8 mouse cellular contexts compared by ENCODE assay signal in the genomic region with DNA sequence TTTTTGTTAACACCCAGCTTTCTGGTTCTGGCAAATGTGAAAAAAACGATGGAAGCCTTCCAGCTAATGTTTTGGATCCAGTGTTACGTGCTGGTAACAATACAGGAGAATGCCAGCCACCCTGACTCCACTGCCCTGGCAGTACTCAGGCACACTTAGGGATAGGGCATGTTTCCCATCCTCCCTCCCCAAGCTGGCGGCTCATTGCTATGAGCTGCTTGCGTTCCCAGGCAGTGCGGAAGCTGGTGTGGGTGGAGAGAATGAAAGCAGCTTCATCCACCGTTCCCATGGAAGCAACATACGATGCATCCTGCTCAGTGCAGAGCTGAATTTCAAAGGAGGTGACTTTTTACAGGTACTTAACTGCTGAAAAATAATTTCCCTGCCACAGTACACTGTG. TPM values are rescaled to one million over a fixed set of nuclear protein-coding genes. Genes with fewer than 3 reads are reported as not detected.
A peak's percentile ranks its signal among the peaks of the same experiment; 100 is the strongest.
DNase-seq lines count a peak whose midpoint lies in the region; ATAC-seq lines count a peak whose summit lies in the region.
"Had no signal": no experiment of that assay in that cellular context is flagged by ENCODE, and none has a peak within 500 bp of the region (broad histone marks: within the 10 kb centered on the region; RNA-seq: fewer than 3 reads in every experiment).

No protein-coding gene starts in this region.

- H3K9ac ChIP-seq in forebrain, embryonic 13.5 days, result peak overlapping the region; percentile 56
- H3K9ac ChIP-seq in intestine, embryonic 15.5 days, result no peak overlapping the region
- H3K9ac ChIP-seq in midbrain, embryonic 11.5 days (ENCODE audit: low read length), result no peak overlapping the region

- H3K4me1 ChIP-seq in megakaryocyte, embryonic 14.5 days, result peaks cover 61% of the 10 kb centered on the region
- peaks cover 32% of the 10 kb centered on the region for H3K4me1 ChIP-seq in forebrain, embryonic 13.5 days
- 0 out of 2 replicates have a peak, but pooled peaks cover 3% of the 10 kb centered on the region for H3K4me1 ChIP-seq in intestine, embryonic 15.5 days (replicated peaks)
- peaks cover 12% of the 10 kb centered on the region; the same call in 1 of the 2 replicates for H3K4me1 ChIP-seq in midbrain, embryonic 11.5 days (ENCODE audit: control insufficient read depth, insufficient read depth, low read length)

- no peaks in the 10 kb centered on the region for H3K9me3 ChIP-seq in megakaryocyte, embryonic 14.5 days
- no peaks in the 10 kb centered on the region for H3K9me3 ChIP-seq in forebrain, embryonic 13.5 days (replicated peaks)
- H3K9me3 ChIP-seq in intestine, embryonic 15.5 days, result no peaks in the 10 kb centered on the region
- H3K9me3 ChIP-seq in midbrain, embryonic 11.5 days (ENCODE audit: control insufficient read depth, low read length), result no peaks in the 10 kb centered on the region

- no peak for ATAC-seq in megakaryocyte, adult 5-6 weeks (ENCODE audit: poor library complexity, severe bottlenecking)
- peak; percentile 92 for ATAC-seq in forebrain, embryonic 13.5 days
- 0 out of 2 replicates have a peak, but pooled peaks have one; percentile 4 for ATAC-seq in intestine, embryonic 15.5 days
- peak; percentile 75 for ATAC-seq in midbrain, embryonic 11.5 days (ENCODE audit: low FRiP score)
- no peak for ATAC-seq in megakaryocyte progenitor cell, adult 5-6 weeks (replicated peaks; ENCODE audit: poor library complexity)
- ATAC-seq in granulocyte monocyte progenitor cell, adult 5-6 weeks (replicated peaks; ENCODE audit: poor library complexity, severe bottlenecking), result no peak

- H3K4me2 ChIP-seq in forebrain, embryonic 13.5 days, result peak overlapping the region; percentile 48
- H3K4me2 ChIP-seq in intestine, embryonic 15.5 days (replicated peaks), result no peak overlapping the region
- H3K4me2 ChIP-seq in midbrain, embryonic 11.5 days, result peak overlapping the region; percentile 20

- WGBS in forebrain, embryonic 13.5 days, result 9% methylated on average over 7 of the region's 7 CpGs
- WGBS in intestine, embryonic 15.5 days, result 50% methylated on average over 7 of the region's 7 CpGs
- WGBS in midbrain, embryonic 11.5 days, result 27% methylated on average over 7 of the region's 7 CpGs

- no peak for DNase-seq in midbrain, embryonic 11.5 days (ENCODE audit: low spot score, missing footprints)

- peak overlapping the region; percentile 89 for H3K27ac ChIP-seq in forebrain, embryonic 13.5 days
- H3K27ac ChIP-seq in intestine, embryonic 15.5 days, result no peak overlapping the region
- H3K27ac ChIP-seq in midbrain, embryonic 11.5 days (ENCODE audit: low read depth, low read length), result peak overlapping the region; percentile 30

- no peaks in the 10 kb centered on the region for H3K27me3 ChIP-seq in megakaryocyte, embryonic 14.5 days (replicated peaks)
- H3K27me3 ChIP-seq in forebrain, embryonic 13.5 days, result no peaks in the 10 kb centered on the region
- H3K27me3 ChIP-seq in intestine, embryonic 15.5 days (replicated peaks), result no peaks in the 10 kb centered on the region
- no peaks in the 10 kb centered on the region for H3K27me3 ChIP-seq in midbrain, embryonic 11.5 days (ENCODE audit: control insufficient read depth, insufficient read depth, low read length)

- peaks cover 93% of the 10 kb centered on the region for H3K36me3 ChIP-seq in megakaryocyte, embryonic 14.5 days (replicated peaks; ENCODE audit: low read length)
- no peaks in the 10 kb centered on the region for H3K36me3 ChIP-seq in forebrain, embryonic 13.5 days (ENCODE audit: poor library complexity, severe bottlenecking)
- no peaks in the 10 kb centered on the region for H3K36me3 ChIP-seq in intestine, embryonic 15.5 days
- no peaks in the 10 kb centered on the region for H3K36me3 ChIP-seq in midbrain, embryonic 11.5 days (ENCODE audit: control insufficient read depth, insufficient read depth, low read length)

- peak overlapping the region; percentile 9 for H3K4me3 ChIP-seq in megakaryocyte, embryonic 14.5 days (replicated peaks)
- no peak overlapping the region for H3K4me3 ChIP-seq in forebrain, embryonic 13.5 days
- H3K4me3 ChIP-seq in intestine, embryonic 15.5 days (replicated peaks), result no peak overlapping the region
- H3K4me3 ChIP-seq in midbrain, embryonic 11.5 days (ENCODE audit: low read depth, low read length), result no peak overlapping the region

RNA-seq across cellular contexts. Expression of gene Spa17, which starts 12.1 kb away (rescaled TPM):
- 1.8 TPM in 1 of 2 replicates, not detected in the other for polyA plus RNA-seq in megakaryocyte, embryonic 14.5 days (2012; ENCODE audit: insufficient read depth, low replicate concordance)
- 2.3 and 2.7 TPM in 2 replicates for total RNA-seq in megakaryocyte, adult 5-6 weeks (2015)
- total RNA-seq in megakaryocyte, adult 5-6 weeks (2017), result 3.6 TPM in 1 of 2 replicates, not detected in the other
- 13.1 and 15.9 TPM in 2 replicates for polyA plus RNA-seq in forebrain, embryonic 13.5 days (2015; fragmentation: Nextera tagmentation; extraction: Ambion mirVana)
- polyA plus RNA-seq in intestine, embryonic 15.5 days (2015; fragmentation: Nextera tagmentation; extraction: Ambion mirVana), result 3.7 and 3.8 TPM in 2 replicates
- 13.6 and 14.6 TPM in 2 replicates for polyA plus RNA-seq in midbrain, embryonic 11.5 days (2014; fragmentation: Nextera tagmentation; extraction: Ambion mirVana)
- 2.9 and 6.7 TPM in 2 replicates for total RNA-seq in megakaryocyte progenitor cell, adult 5-6 weeks (2015)
- 1.7 and 5.1 TPM in 2 replicates for total RNA-seq in megakaryocyte progenitor cell, adult 5-6 weeks (2017)
- total RNA-seq in granulocyte monocyte progenitor cell, adult 5-6 weeks (2014; fragmentation: Nextera tagmentation), result 1.3 and 2.4 TPM in 2 replicates
- total RNA-seq in granulocyte monocyte progenitor cell, adult 5-6 weeks (2017), result 1.2 and 2.2 TPM in 2 replicates

RNA-seq across cellular contexts. Expression of gene Tbrg1, which starts 31.5 kb away (rescaled TPM):
- 34.5 and 61.7 TPM in 2 replicates for polyA plus RNA-seq in megakaryocyte, embryonic 14.5 days (2012; ENCODE audit: insufficient read depth, low replicate concordance)
- 10.7 and 14.9 TPM in 2 replicates for total RNA-seq in megakaryocyte, adult 5-6 weeks (2015)
- total RNA-seq in megakaryocyte, adult 5-6 weeks (2017), result 12.8 and 18.6 TPM in 2 replicates
- 92.9 and 99.1 TPM in 2 replicates for polyA plus RNA-seq in forebrain, embryonic 13.5 days (2015; fragmentation: Nextera tagmentation; extraction: Ambion mirVana)
- 162 and 171 TPM in 2 replicates for polyA plus RNA-seq in intestine, embryonic 15.5 days (2015; fragmentation: Nextera tagmentation; extraction: Ambion mirVana)
- polyA plus RNA-seq in midbrain, embryonic 11.5 days (2014; fragmentation: Nextera tagmentation; extraction: Ambion mirVana), result 143 and 146 TPM in 2 replicates
- total RNA-seq in megakaryocyte progenitor cell, adult 5-6 weeks (2015), result 35.0 and 38.1 TPM in 2 replicates
- 39.9 and 47.8 TPM in 2 replicates for total RNA-seq in megakaryocyte progenitor cell, adult 5-6 weeks (2017)
- total RNA-seq in granulocyte monocyte progenitor cell, adult 5-6 weeks (2014; fragmentation: Nextera tagmentation), result 21.5 and 29.7 TPM in 2 replicates
- 33.3 and 33.7 TPM in 2 replicates for total RNA-seq in granulocyte monocyte progenitor cell, adult 5-6 weeks (2017)

RNA-seq across cellular contexts. Expression of gene Panx3, which starts 43.4 kb away (rescaled TPM):
- polyA plus RNA-seq in megakaryocyte, embryonic 14.5 days (2012; ENCODE audit: insufficient read depth, low replicate concordance), result not detected in 2 replicates
- not detected in 2 replicates for total RNA-seq in megakaryocyte, adult 5-6 weeks (2015)
- not detected in 2 replicates for total RNA-seq in megakaryocyte, adult 5-6 weeks (2017)
- polyA plus RNA-seq in forebrain, embryonic 13.5 days (2015; fragmentation: Nextera tagmentation; extraction: Ambion mirVana), result 0.18 TPM in 1 of 2 replicates, not detected in the other
- polyA plus RNA-seq in intestine, embryonic 15.5 days (2015; fragmentation: Nextera tagmentation; extraction: Ambion mirVana), result not detected in 2 replicates
- 0.08 and 0.10 TPM in 2 replicates for polyA plus RNA-seq in midbrain, embryonic 11.5 days (2014; fragmentation: Nextera tagmentation; extraction: Ambion mirVana)
- not detected in 2 replicates for total RNA-seq in megakaryocyte progenitor cell, adult 5-6 weeks (2015)
- not detected in 2 replicates for total RNA-seq in megakaryocyte progenitor cell, adult 5-6 weeks (2017)
- total RNA-seq in granulocyte monocyte progenitor cell, adult 5-6 weeks (2014; fragmentation: Nextera tagmentation), result not detected in 2 replicates
- not detected in 2 replicates for total RNA-seq in granulocyte monocyte progenitor cell, adult 5-6 weeks (2017)
- polyA plus RNA-seq: heart, postnatal 0 days had no signal

Comparison
In these comparisons a context has a peak if more than half of its experiments do, and no peak if none do; other contexts are left out.
1. ATAC-seq: peak in forebrain, embryonic 13.5 days (single experiment), intestine, embryonic 15.5 days (single experiment) and midbrain, embryonic 11.5 days (single experiment); none in megakaryocyte, adult 5-6 weeks (single experiment), megakaryocyte progenitor cell, adult 5-6 weeks (single experiment) and granulocyte monocyte progenitor cell, adult 5-6 weeks (single experiment).